Mouse (Mus musculus) urinary bladder, postnatal 4 days (tissue): ENCODE results near the gene Mitd1.
A peak's percentile ranks its signal among the peaks of the same experiment; 100 is the strongest.

Experiments
- DNase-seq, 2 experiments: peaks; one replicate each; pipeline ENCODE4 v3.0.0; 2021 to 2022; ENCODE audit warnings: low spot score in 2 of 2

Mitd1 gene

DNA sequence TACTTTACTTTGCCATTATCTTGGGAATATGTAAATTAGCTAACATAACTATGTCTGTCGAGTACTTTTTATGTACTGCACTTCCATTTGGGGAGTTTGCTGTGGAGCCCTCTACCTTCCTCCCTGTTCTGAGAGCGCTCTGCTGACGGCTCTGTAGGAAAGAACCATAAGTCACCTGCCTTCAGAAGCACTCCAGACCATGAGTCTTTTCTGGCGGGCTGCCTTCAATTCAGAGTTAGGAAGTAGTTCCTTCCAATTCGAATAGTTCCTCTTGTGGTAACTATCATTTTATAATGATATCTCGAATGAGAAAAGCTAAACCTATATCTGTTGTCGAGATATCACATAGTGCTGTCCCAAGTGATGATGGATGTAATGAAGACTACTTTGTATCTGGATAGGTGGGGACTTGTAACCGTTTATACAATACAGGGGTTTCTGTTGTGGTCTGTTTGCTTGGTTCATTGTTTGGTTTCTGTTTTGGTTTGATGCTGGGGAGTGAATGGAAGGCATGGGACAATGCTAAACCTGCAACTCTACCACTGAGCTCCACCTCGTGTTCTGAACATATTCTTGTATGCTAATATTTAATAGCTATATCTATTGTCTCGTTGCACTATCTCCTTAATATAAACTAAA lies 22.4 kb downstream of the Mitd1 start:
- no peak for DNase-seq

DNA sequence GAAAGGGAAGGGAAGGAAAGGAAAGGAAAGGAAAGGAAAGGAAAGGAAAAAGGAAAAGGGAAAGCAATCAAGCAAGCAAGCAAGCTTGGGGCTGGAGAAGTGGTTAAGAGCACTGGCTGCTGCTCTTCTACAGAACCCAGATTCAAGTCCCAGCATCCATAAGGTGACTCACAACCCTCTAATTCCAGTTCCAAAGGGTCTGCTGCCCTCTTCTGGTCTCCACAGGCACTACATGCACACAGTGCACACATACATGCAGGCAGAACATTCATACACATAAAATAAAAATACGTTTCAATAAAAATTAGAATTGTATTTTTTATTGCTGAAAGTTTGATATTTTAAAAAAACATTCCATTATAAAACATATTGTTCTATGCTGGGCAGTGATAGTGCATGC lies 23.2 kb downstream of the Mitd1 start:
- no peak for DNase-seq

DNA sequence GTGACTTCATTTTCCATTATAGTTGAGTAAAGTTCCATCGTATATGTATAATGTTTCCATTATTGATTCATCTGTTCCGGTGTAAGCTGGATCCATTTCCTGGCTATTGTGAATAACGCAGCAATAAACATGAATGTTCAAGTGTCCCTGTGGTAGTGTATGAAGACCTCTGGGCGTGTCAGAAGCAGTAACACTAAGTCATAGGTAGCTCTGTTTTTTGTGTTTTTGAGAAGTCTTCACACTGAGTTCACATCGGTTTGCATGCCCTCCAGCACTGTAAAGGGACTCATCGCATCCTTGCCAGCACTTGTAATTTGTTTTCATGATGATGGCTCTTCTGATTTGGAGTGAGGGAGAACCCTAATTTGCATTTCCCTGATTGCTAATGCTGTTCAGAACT lies 23.9 kb downstream of the Mitd1 start, which contains the start of gene Tsga10:
Gene Tsga10, minus strand, starts transcription at position 144 of the 400 bp plus-strand sequence.
- DNase-seq: no peak

DNA sequence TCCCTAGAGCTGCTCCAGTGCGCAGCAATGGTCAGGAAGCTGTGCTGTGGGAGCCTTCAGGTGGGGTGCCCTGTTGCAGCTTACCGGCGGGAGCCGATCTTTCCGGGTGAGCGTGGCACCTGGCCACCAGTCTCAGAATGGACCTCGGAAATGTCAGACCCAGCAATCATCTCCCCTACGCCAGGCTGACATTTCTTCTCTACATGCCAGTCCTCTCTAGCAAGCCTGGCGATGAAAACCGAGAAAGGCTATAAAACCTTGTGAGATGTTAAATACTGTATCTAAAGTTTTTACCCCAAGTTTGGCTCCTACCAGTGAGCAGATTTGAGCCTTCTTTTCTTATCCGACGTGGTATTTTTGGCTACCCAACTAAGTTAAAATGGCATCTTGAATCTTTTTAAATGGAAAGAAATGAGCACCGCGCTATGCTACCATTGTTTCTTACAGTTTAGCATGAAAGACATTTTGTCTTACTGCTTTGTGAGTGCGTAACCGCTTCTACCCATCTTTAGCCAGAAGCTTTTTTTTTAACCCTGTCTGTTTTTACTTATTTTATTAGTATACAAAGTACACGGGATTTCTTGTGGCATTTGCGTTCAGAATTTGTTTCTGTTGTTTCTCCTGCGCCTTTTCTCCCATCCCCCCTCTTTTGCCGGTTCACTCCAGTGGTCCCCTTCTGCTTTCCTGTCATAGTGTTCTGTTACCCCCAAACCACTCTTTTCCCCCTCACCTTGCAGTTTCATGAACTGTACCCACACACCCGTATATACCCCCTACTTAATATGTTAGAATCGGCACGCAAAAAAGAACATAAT lies 24.6 kb downstream of the Mitd1 start:
- DNase-seq: no peak

DNA sequence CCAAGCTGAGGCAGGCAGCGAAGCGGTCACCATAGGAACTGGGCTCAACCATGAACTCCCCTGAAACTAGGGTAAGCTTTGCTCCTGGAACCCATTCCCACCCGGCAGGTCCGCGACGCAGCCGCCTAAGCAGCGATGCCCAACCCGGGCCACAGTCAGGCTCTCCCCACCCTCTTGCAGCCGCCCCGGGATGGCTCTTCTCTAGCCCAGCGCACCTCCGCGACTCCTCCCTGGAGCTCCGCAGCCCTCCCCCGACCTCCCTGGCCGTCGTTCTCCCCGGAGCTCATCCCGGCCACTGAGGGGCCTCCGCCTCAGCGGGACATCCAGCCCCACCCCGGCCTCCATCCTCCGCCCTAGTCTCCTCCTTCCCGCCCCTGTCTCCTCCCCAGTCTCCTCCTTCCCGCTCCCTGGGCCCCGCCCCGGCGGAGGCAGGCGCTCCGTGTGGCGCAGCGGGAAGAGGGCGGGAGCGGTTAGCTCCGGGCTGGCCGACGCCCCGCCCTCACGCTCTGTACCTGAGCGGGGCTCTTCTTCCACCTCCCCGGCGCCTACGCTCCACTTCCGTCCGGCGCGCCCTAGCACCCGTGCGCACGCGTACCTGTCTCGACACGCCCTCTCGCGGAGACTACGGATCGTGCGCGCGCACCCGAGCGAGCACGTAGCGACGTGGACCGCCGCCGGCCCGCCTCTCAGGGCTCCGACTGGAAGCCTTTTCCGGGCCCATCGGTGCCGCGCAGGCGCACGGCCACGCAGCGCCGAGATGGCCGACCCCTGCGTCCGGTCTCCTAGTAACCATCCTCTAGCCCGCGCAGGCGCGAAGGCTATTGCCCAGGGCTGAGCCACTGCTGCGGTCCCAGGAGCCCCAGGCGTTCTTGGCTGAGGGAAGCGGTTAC lies 25.5 kb downstream of the Mitd1 start:
- DNase-seq: peak; percentile 99

DNA sequence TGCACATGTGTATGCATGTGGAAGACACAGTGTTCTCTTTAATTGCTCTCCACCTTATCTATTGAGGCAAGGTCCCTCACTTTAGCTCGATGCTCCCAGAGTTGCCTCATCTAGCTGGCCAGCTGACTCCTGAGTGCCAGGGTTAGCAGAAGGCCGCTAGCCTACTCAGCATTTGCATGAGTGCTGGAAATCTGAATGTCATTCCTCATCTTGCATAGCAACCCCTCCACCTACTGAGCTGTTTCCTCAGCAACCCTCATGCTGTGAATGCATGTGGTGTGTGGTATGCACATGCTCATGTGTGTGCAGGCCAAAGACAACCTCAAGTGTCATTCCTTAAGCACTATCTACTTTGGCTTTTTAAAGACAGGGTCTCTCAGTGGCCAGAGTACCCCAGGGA lies 39.5 kb downstream of the Mitd1 start:
- DNase-seq: no peak

DNA sequence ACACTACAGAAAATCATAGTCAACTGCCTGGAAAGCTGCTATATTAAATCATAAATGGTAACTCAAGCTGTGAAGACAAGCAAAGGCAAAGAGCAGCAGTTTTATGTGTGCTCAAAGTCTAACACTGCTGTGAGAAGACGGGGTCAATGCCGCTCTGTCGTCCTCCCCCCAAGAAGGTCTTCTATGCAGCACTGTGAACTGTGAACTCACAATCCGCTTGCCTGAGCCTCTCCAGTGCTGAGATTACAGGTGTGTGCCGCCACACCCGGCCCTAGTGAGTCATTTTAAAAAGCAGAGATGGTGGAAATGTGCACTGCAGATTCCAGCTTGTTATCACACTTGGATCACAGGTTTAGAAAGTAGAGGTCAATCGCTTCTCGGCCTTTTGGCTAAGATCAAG lies 43.3 kb downstream of the Mitd1 start:
- DNase-seq: no peak

DNA sequence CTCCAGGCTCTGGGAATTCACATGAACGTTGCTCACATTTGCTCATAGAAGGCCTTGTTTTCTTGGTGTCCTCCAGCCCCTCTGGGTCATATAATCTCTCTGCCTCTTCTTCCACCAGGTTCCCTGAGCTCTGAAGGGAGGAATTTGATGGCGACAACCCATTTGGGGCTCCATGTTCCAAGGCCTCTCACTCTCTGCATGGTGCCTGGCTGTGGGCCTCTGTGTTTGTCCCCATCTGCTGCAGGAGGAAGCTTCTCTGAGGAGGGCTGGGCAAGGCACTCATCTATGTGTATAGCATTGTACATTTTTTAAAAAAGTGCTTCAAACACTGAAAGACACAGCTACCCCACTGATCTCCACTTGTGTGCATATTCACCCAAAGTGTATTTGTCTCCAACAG lies 58.5 kb downstream of the Mitd1 start:
- no peak for DNase-seq
